Mouse (Mus musculus) brain, embryonic 14.5 days (tissue): ENCODE results near the gene Slc1a5. TPM values are rescaled to one million over a fixed set of nuclear protein-coding genes. Genes with fewer than 3 reads are reported as not detected.

Source experiments
- DNase-seq: peaks from one replicate; pipeline ENCODE4 v3.0.0-alpha.2; 2011; ENCODE audit warnings: low read depth
- CTCF ChIP-seq: fragments of 200-500 bp; IDR thresholded peaks from 2 replicates; pipeline ENCODE4 v1.5.1; 2012; ENCODE audit warnings: inconsistent platforms, mild to moderate bottlenecking, moderate library complexity, borderline replicate concordance; ENCODE audit not compliant: insufficient read depth, insufficient read length; ENCODE audit errors: extremely low read depth
- POLR2A ChIP-seq: fragments of 200-500 bp; IDR thresholded peaks from 2 replicates; pipeline ENCODE4 v1.6.1; 2012; ENCODE audit warnings: mild to moderate bottlenecking, inconsistent platforms, borderline replicate concordance; ENCODE audit not compliant: poor library complexity, insufficient read depth, insufficient read length, severe bottlenecking; ENCODE audit errors: extremely low read depth
- polyA plus RNA-seq: library from polyadenylated mRNA; depleted of rRNA; stranded (reverse); fragments of >200 nt; gene quantifications from 2 replicates; pipeline ENCODE4 v1.2.3, GENCODE M21; 2012

The Slc1a5 gene
- polyA plus RNA-seq, 1 experiment: 18.7 TPM

GRCm38 (mm10) chr7:16761005-16761481 is 20.1 kb upstream of the Slc1a5 start:
- TF ChIP-seq CTCF: no peak
- TF ChIP-seq POLR2A: no peak
- no peak for DNase-seq

DNA sequence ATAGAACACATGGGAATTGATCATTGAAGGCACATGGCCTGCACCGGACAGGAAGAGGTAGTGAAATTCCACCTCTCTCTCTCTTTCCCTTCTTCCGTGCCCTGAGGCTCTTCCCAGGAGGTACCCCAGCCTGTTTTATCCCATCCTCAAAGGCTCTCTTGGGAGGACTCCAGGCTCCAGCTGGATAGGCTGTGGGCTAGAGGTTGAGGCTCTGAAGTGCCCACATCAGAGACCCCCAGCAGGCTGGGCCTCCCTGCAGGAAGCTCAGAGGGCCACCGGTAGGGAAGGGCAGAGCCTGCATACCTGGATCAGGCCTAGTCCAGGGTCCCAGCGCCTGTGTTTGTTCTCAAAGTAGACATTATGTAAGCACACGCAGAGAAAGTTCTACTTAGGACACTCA is 19.5 kb upstream of the Slc1a5 start:
- no peak for DNase-seq
- no peak for TF ChIP-seq CTCF
- TF ChIP-seq POLR2A: no peak

- TF ChIP-seq POLR2A (no peak), CTCF (no peak)
- DNase-seq: no peak
These were observed 17.5 kb upstream of the Slc1a5 start for GRCm38 (mm10) chr7:16763463-16764218.

DNA sequence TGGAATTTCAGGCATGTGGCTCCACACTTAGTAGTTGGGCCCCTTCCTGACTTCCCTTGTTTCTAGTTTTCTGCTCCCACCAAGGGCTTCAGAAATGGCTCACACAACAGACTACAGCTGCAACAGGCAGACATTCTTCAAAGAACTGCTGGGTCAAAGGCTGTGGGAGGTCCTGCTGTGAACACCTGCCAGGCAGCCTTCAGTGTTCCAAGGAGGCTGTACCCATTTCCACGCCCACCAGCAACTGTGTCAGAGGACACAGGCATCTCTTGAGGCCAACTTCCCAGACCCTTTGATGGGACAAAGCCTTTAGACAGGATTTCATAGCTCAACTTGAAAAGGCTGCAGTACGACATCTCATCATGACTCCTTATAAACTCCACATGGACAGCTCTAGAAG is 14.7 kb upstream of the Slc1a5 start:
- DNase-seq: no peak
- no peak for TF ChIP-seq CTCF
- no peak for TF ChIP-seq POLR2A

DNA sequence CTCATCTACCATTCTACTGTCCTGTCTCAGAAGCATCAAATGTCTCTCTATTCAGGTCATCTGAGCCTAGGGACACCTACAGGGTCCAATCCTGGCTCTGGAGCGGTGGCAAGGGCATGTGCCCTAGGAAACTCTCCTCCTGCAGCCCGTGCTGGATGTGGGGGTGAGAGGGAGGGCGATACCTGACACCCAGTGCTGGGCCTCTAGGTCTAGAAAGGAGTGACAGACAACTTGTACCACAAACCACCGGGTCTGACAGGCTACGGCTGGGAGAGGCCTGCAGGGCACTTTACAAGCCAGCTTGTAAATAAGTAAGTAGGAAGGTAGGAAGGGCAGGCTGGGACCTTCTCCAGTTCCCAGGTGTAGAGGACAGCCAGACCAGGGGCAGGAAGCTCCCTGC is 5.3 kb upstream of the Slc1a5 start:
- DNase-seq: no peak
- TF ChIP-seq POLR2A (no peak), CTCF (no peak)

- no peak for DNase-seq
- TF ChIP-seq POLR2A (no peak), CTCF (no peak)
These were observed 1.1 kb upstream of the Slc1a5 start for GRCm38 (mm10) chr7:16780076-16780475.

DNA sequence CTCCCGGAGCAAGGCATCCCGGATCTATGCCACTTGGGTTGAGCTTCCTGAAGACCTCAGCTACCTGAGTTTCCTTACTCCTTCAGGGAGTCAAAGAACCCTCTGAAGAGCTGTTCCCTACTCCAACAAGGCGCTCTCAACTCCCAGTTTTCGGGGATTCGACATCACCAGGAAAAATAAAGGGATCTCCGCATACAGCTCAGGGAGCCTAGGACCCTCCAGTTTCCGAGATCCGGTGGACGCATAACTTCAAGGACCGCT is 345 bp downstream of the Slc1a5 start:
- peak; percentile 44 for DNase-seq
- TF ChIP-seq POLR2A (no peak), CTCF (no peak)

- peak; percentile 33 for DNase-seq
- TF ChIP-seq POLR2A: no peak
- no peak for TF ChIP-seq CTCF
These were observed 845 bp downstream of the Slc1a5 start for GRCm38 (mm10) chr7:16781816-16782554.

GRCm38 (mm10) chr7:16782555-16783125 is 1.5 kb downstream of the Slc1a5 start:
- DNase-seq: no peak
- TF ChIP-seq POLR2A (no peak), CTCF (no peak)

- TF ChIP-seq CTCF (no peak), POLR2A (no peak)
- DNase-seq: no peak
These were observed 2.1 kb downstream of the Slc1a5 start for GRCm38 (mm10) chr7:16783224-16783688.

DNA sequence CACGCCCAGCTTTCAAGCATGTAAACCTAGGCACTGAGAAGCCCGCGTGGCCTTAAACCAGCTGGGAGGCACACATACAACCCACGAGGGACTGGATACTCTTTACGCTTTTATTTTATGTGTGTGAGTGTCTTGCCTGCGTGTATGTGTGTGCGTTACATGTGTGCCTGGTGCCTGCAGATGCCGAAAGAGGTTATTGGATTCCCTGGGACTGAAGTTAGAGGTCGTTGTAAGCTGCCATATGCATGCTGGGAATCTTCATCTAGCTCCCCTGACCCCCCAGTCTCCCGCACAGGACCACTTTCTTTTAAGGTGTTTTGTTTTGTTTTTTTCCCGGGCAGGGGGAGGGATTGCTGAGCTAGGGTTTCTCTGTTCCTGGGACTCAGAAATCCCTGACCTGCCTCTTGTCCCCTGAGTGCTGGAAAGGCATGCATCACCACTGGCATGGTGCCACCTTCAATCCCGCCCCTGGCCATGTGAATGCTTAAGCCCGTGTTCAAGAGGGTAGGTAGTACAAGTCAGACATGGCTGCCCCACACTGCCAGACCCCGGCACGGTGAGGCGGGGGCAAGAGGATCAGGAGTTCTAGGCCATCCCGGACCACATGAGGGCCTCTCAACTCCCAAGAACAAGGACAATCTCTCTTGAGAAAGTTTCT is 2.7 kb downstream of the Slc1a5 start:
- peak; percentile 62 for DNase-seq
- TF ChIP-seq CTCF (no peak), POLR2A (no peak)

- TF ChIP-seq POLR2A (no peak), CTCF (no peak)
- DNase-seq: no peak
These were observed 3.4 kb downstream of the Slc1a5 start for GRCm38 (mm10) chr7:16784498-16784976.

GRCm38 (mm10) chr7:16785541-16786083 is 4.5 kb downstream of the Slc1a5 start:
- TF ChIP-seq CTCF (no peak), POLR2A (no peak)
- no peak for DNase-seq

DNA sequence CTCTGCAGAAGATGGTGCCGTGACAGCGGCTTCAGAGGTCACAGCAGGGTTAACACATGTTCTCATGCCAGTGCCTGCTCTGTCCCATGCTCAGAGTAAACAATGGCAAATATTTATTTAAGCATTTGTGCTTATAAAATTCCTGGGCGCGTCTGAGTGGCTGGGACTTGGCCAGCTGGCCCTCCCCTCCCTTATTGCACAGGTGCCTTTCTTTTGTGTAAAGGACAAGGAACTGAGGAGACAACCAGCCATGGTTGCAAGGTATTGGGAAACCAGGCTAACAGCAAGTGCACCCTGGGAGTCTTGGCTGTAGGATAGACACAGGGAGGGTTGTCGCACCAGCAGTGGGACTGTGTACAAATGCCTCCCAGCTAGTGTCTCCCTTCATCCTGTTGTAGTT is 11.2 kb downstream of the Slc1a5 start:
- no peak for DNase-seq
- TF ChIP-seq CTCF (no peak), POLR2A (no peak)
